Mouse (Mus musculus) kidney, postnatal 36 days (tissue): ENCODE results near the gene Gpr4.

Experiments
- DNase-seq, 2 experiments: peaks; one replicate each; pipeline ENCODE4 v3.0.0; 2021 to 2022; ENCODE audit warnings: mixed read lengths in 2 of 2

Gpr4 gene

DNA sequence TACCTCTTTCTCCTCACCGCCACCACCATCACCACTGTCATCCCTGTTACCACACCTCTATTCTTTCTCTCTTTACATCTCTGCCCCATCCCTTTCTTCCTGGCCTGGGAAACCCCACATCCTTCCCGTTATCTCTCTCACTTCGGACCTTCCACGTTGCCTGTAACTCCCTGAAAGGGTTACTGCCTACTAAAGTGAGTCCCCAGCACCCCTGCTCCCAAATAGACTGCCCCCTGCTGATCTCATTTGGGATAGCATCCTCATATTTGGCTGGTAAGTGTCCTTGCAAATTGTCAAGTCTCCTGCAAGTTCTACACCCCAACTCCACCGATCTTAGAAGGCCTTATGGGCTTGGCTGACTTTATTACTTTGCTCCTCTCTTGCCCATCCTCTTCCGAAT is 15.7 kb upstream of the Gpr4 start:
- peak; percentile 23 to 71 for DNase-seq

DNA sequence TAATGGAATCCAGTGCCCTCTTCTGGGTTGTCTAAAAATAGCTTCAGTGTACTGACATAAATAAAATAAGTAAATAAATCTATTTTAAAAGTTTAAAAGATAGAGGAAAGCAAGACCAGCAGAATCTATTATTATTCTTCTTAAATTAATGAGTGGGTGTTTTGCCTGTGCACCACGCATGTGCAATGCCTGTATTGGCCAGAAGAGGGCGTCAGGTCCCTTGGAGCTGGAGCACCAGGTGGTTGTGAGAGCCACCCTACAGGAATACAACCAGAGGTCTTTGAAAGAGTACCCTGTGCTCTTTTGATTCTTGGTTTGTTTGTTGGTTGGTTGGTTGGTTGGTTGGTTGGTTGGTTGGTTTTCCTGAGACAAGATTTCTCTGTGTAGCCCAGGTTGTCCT is 14.4 kb upstream of the Gpr4 start:
- DNase-seq = peak in 1 of 2 experiments; percentile 67

DNA sequence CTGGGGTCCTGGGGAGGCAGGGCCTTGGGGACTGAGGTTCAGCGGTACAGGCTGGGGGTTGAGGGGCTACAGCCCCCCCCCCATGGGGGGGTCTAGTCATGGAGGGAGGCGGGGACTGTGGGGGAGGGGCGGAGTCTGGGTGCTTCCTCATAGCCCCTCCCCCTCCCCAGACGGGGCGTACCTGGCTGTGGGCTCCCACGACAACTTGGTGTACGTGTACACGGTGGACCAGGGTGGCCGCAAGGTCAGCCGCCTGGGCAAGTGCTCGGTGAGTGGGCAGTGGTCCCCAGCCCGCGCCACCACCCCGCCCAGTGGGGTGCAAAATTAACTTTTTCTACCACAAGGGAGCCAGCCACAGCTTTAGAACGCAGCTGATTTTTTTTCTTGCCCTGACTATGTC is 10.7 kb upstream of the Gpr4 start:
- DNase-seq = no peak

DNA sequence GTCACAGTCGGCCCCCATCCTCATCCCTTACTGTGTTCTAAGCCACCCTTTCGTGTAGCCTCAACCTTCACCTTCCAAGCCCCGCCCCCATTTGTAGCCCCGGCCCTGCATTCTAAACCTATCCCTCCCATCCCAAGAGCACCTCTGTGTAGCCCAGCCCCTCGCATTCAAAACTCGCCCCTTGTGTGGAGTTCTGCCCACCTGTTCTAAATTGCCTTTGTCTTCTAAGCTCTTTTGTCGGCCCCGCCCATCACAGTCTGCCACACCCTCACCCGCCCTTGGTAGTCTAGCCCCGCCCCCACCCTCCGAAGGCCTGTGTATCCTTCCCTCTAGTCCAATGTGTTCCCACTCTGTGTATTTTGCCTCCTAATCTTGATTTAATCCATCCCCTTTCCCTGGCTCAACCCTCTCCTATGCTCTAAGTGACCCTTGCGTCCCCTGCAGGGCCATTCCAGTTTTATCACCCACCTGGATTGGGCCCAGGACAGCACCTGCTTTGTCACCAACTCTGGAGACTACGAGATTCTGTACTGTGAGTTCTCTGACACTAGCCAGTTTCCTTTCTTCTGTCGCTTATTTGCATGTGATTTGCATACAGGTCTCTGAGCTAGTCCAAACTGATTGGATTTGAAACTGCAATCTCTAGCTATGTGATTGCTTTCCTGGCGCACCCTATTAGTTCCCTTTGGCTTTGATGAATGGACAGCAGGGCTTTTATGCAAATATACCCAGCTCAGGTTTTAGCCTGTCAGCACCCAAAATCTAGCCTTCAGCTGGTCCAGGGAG is 10.1 kb upstream of the Gpr4 start:
- no peak for DNase-seq

DNA sequence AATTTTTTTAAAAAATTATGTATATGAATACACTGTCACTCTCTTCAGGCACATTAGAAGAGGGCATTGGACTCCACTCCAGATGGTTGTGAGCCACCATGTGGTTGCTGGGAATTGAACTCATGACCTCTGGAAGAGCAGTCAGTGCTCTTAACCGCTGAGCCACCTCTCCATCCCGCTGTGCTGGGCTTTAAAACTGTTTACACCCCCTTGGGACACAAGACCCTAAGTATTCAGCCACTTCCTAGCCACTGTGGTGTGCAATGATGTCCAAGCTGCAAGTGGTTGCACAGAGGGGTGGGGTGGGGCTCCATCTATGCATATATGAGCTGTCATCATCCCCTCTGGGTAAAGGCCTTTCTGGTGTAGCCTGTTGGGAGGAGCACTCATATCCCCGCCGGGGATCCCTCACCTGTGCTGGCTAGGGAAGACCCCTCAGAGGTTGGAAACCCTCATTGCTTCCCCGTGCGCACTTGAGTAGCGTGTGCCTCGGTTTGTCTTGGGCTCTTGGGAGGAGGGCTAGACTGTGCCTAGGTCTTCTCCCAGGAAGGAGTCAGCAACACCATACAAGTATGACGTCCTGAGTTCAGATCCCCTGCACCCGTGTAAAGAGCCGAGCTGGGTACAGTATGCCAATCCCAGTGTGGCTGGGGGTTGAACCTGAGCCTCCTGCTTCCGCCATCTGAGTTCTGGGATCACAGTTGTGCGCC is 4.0 kb upstream of the Gpr4 start:
- no peak for DNase-seq

DNA sequence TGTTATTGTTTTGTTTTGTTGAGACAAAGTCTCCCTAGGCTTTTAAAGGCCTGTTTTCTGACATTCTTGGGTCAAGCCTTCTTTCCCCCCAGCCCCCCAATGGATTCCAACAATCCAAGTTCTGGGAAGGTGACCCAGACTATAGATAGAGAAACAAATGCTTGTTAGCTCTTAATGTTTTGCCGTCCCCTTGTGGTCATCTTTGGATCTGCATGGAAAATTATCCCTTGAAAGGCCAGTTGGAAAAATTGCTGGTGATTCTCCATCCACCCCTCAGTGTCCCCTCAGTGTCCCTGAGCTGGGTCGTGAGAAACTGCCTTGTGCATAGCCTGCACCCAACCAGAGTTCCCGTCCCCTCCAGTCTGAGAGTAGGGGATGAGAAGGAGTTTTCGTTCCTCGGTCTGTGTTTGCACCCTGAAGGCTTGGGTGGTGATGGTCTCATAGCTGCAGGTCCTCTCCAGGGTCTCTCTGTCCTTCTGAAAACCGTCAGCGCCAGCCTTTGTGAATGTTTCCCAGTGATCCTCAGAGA is 3.3 kb upstream of the Gpr4 start:
- peak; percentile 62 to 81 for DNase-seq

DNA sequence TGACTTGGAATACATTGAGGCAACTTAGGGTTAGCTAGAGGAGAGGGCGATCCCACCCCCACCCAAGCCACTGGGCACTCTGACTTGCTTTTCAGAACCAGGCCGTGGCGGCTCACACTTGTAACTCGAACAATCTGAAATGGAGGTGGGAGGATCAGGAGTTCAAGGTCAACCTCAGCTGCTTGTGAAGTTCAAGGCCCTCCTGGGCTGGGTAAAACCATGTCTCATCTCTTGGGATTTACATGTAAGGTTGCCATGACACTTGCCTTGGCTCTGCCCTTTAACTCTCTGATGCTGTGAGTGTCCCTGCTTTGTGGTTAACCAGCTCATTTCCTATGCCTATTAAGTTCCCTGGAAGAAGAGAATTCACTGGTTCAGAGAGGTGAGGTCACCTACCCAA is 2.8 kb upstream of the Gpr4 start:
- no peak for DNase-seq

DNA sequence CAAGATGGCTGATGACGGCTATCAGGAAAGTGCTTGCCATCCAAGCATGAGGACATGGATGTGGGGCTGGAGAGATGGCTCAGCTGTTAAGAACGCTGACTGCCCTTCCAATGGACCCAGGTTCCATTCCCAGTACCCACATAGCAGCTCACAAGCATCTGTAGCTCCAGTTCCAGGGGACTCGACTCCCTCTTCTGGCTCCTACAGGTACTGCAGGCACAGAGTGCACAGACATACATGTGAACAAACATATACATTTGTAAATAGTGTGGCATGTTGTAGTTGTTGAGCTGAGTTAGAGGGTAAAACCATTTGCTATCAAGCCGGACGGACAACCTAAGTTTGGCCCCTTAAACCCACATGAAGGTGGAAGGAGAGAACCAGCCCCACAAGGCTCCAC is 2.3 kb upstream of the Gpr4 start:
- DNase-seq = no peak

DNA sequence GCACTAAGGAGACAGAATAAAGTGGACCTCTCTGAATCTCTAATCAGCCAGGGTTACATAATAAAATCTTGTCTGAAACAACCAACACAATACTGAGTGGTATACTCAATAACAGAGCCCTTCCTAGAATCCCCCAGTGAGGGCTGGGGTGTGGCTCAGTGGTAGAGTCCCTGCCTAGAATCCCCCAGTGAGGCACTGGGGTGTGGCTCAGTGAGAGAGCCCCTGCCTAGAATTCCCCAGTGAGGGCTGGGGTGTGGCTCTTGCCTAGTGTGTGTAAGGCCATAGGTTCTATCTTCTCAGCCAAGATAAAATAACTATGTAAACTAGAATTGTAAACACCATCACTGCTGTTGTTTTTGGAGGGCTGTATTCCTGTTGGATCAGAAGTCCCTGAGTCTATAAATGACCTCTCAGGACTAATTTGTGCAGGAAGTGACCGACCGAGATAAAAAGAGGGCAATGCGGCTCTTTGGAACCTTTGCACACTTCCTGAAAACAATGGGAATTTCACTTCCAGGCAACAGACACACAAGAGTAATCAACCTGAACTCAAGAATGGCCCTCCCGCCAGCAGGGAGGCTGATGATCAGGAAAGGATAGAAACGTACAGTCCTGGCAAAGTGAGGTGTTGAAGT is 1.2 kb upstream of the Gpr4 start:
- DNase-seq = peak; percentile 39 to 42

DNA sequence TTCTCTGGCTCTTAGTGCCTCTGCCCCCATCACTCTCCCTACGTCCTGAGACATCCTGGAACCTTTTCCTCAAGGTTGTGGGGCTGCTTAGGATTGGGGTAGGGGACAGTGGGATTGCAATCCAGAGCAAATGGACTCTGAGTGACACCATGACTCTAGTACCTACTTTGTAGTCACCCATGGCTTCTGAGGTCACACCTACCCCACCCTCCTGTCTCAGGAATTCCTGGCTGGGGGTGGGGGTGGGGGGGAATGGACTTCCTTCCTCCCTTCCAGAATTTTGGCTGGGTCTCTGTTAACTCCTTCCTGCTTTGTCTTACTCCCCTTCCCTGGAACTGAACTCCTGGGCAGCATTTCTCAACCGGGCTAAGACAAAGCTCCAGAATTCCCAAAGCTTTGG is 1.0 kb downstream of the Gpr4 start:
- DNase-seq = no peak

DNA sequence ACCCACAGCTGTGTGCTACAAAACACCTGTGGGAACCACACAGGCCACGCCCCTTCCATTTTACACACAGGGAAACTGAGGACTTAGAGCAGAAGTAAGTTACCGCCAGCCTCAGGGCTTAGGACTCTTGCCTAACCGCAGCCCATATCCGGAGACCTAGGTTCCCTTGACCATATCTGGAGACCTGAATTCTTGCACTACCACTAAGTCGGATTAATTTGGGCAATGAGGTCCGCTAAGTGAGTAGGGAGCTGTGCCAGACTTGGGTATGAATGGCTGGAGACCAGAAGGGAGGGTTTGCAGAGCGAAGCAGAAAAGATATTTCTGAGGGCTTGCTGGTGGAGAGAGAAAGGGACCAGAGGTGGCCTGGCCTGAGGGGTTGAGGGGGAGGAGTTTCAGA is 2.0 kb downstream of the Gpr4 start:
- no peak for DNase-seq

DNA sequence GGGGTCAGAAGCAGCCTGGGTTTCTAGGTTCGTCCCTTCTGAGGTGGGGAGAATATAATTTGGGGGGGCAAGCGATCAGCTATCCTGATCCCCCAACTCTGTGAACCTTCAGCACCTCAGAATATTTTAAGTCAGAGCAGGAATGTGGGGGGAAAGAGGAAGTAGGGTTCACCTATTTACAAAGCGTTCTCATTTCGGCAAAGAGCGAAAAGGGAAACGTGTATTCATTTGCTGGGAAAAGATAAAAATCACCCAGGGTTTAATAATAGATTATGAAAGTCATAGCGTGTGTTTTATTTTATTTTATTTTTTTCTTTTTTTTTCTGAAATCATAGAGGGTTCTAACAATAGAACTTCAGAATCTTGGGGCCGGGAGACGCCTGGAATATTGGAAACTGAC is 2.6 kb downstream of the Gpr4 start:
- no peak for DNase-seq

DNA sequence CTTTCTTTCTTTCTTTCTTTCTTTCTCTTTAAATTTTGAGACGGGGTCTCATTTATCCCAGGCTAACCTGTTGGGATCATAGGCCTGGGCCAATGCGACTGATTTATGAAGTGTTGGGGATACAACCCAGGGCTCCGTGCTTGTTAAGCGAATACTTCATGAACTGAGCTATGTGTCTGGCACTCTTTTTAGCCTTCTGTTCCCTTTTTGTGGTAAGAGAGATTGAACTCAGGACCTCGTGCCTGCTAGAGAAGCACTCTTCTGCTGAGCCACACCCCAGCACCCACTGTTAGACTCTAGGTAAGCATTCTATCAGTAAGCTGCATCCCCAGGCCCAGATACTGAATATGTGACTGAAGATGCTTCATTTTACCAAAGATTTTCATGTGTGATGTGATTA is 5.2 kb downstream of the Gpr4 start:
- no peak for DNase-seq

DNA sequence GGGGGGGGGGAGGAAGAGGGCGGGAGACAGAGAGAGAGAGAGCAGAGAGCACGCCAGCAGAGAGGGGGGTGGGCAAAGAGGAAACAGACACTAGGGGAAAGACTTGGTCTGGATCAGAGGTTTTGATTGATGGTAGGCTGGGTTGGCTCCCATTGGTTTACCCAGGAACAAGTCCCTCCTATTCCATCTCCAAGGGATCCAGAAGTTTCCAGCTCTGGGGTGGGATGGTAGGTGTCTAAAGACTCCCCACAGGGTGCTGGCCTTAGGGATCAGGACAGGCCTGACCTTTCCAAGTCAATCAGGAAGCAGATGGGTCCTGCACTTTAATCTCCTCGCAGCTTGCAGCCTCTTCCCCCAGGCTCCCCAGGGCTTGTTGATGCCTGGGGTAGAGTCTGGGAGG is 5.6 kb downstream of the Gpr4 start:
- peak in 1 of 2 experiments; percentile 39 for DNase-seq

DNA sequence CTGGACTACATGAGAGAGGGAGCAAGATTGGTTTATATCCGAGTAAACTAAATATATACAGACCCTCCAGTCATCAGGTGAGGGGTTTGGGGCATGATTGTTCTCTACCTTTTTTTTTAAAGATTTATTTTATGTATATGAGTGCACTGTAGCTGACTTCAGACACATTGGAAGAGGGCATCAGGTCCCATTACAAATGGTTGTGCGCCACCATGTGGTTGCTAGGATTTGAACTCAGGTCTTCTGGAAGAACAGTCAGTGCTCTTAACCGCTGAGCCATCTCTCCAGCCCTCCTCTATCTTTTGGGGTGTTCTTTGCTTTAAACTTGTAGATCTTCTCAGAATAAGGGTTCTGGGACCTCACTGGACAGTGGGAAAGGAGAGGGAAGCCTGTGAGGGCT is 7.7 kb downstream of the Gpr4 start:
- DNase-seq = no peak

DNA sequence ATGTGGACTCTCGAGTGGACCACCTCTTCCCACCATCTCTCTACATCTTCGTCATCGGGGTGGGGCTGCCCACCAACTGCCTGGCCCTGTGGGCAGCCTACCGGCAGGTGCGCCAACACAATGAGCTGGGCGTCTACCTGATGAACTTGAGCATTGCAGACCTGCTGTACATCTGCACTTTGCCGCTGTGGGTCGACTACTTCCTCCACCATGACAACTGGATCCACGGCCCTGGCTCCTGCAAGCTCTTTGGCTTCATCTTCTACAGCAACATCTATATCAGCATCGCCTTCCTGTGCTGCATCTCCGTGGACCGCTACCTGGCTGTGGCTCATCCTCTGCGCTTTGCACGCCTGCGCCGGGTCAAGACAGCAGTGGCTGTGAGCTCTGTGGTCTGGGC is 9.9 kb downstream of the Gpr4 start:
- DNase-seq = no peak

DNA sequence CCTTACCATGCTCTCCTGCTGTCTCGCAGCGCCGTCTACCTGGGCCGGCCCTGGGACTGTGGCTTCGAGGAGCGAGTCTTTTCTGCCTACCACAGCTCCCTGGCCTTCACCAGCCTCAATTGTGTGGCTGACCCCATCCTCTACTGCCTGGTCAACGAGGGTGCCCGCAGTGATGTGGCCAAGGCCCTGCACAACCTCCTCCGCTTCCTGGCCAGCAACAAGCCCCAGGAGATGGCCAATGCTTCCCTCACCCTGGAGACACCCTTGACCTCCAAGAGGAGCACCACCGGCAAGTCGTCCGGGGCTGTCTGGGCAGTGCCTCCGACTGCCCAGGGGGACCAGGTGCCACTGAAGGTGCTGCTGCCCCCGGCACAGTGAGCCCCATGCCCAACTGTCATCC is 10.5 kb downstream of the Gpr4 start:
- no peak for DNase-seq

DNA sequence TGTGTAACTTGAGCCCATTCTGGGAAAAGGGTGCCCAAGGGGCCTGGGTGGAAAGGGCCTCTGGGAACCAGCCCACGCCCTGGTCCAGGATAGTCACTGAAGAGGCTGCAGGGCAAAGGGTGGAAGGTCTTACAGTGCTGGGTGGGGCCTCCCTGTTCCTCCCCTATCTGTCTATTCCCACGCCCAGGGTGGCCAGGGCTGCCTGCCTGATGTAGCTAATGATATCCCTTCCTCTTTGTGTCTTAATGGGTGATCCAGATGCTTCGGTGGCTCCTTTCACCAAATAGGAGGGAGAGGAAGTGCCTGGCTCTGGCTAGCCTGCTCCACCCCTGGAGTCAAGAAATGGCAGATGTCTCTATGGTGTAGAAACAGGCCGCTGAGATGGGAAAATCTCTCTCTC is 12.6 kb downstream of the Gpr4 start:
- DNase-seq = no peak

DNA sequence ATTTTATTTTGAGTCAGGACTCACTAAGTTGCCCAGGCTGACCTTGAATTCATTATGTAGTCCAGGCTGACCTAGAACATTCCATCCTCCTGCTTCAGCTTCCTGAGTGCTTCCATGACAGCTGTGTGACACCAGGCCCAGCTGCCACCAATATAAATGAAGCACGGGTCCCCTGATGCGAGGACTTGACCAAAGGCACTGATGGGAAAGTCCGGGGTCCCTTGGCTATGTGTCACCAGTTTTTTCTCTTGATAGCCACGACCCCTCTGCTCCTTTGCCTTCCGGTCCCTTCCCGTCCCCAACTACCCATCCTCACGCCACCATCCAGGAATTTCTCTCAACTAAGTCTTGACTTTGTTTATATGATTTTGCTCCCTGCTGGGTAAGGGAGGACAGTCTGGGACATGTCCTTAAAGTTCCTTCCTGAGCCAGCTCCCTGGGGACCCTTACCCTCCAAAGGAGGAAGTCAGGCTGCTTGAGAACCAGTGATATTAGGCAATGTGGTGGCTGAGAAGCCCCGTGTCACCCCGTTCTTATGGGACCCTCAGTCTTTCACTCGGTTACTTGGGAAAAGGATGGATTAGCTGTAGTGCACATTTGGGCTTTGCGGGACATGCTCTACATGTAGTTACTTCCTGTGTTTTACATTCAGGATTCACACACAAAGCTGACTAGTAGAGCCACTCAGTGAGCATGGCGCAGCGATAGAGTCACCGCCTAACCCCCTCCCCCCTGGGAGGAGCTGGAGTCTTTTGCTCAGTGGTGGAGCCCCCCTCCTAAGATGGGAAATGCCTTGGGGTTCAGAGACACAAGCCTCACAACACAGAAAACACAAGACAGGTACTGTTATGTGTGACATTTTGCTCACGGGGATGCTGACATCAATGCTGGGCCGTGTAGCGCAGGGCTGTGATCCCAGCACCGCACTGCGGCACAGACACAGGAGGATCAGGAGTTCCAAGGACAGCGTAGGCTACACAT is 14.8 kb downstream of the Gpr4 start:
- DNase-seq = peak in 1 of 2 experiments; percentile 26

DNA sequence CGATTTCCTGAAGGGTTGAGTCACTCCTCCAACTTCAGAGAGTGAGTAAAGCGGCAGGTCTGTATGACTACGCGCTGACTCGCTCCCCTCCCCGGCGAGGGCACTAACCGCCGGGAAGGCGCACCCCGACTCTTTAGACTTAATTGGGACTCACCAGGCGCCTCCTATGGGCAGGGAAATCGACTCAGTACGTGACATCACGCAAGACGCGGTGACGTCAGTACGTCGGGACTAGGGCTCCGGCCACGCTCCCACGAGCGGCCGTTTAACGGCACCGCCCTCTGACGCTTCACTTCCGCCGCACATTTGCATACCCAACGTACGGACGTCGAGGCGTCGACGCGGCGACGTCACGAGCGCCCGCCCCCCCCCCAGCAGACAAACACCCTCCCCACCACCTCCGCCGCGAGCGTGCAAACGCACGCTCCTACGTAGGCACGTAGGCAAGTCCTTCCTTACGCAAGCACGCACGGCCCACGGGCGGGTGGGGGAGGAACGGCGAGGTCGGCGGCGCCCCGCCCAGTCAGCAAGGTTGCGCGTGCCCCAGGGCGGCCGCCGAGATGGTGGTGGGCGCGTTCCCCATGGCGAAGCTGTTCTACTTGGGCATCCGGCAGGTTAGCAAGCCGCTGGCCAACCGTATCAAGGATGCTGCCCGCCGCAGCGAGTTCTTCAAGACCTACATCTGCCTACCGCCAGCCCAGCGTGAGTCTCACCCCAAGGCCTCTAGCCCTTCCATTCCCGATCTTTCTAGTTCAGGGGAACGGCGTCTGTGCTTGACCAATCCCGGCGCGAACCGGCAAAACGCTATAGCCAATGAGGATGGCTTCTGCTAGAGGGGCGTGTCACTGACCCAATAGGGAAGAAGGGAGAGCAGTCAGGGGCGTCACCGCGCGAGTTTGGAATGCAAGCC is 15.8 kb downstream of the Gpr4 start, which contains the start of gene Opa3:
Opa3 (plus strand) TSS at position 452 of the 910 bp plus-strand sequence.
- DNase-seq = peak; percentile 100

DNA sequence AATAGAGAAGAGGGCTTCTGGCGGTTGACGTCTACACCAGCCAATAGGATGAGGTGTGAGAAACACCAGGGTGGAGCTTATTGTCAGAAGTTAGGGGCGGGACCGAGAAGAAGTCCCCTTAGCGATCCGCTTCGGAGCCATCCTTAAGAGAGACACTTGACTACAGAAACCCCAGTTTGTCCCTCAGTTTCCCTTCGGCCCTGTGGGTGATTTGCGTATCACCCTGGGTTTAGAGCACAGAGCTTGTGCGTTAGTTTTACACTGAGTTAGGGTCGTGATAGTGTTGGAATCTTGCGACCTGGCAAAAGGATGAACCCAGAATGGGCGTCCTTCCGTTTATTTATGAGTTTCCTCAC is 16.4 kb downstream of the Gpr4 start:
- DNase-seq = no peak
